Mouse (Mus musculus) adrenal gland, adult (tissue): ENCODE data around the gene Wasf2.

Experiments
- DNase-seq, 2 experiments: peaks; one replicate each; pipeline ENCODE4 v3.0.0; 2022 to 2023; ENCODE audit warnings: low spot score in 1 of 2; ENCODE audit not compliant: inconsistent age in 2 of 2

Wasf2 gene

GRCm38 (mm10) chr4:133129931-133130889 is at the start of gene Wasf2:
Wasf2 (plus strand) TSS chr4:133130505.
- DNase-seq, result peak; percentile 89 to 97

DNA sequence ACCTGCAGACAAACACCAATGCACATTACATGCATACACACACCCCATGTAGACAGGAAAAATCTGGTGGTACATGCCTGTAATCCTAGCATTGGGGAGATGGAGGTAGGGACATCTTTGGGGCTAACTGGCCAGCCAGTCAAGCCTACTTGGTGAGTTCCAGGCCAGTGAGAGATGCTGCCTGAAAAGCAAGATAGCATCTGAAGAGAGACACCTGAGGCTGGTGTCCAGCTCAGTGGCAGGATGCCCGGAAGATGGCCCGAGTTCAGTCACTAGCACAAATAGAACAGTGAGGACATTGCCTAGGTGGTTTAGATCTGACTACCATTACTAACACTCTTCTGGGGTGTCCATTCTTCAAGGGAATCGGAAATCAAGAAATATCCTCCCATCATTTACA is 49.4 kb upstream of the Wasf2 start:
- no peak for DNase-seq

DNA sequence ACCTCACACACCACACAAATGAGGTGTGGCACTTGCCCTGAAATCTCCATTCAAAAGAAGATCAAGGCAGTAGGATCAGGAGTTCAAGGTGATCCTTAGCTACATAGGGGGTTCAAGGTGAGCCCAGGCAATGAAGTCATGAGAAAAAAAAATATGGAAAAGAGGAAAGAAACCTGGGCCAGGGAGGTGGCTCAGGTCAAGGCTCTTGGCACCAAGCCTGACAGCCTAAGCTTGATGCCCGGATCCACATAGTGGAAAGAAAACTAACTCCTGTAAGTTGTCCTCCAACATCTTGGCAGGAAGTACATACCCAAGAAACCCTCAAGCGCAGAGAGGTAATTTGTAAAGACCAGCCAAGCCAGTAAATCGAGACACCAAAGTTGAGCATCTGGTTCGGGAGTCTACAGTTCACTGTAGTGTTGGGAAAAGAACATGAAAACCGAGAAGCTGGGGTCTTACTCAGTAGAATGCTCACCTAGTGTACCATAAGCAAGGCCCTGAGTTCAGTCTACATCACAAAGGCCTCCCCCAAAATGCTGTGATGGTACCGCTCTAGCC is 48.0 kb upstream of the Wasf2 start:
- peak; percentile 69 to 91 for DNase-seq

DNA sequence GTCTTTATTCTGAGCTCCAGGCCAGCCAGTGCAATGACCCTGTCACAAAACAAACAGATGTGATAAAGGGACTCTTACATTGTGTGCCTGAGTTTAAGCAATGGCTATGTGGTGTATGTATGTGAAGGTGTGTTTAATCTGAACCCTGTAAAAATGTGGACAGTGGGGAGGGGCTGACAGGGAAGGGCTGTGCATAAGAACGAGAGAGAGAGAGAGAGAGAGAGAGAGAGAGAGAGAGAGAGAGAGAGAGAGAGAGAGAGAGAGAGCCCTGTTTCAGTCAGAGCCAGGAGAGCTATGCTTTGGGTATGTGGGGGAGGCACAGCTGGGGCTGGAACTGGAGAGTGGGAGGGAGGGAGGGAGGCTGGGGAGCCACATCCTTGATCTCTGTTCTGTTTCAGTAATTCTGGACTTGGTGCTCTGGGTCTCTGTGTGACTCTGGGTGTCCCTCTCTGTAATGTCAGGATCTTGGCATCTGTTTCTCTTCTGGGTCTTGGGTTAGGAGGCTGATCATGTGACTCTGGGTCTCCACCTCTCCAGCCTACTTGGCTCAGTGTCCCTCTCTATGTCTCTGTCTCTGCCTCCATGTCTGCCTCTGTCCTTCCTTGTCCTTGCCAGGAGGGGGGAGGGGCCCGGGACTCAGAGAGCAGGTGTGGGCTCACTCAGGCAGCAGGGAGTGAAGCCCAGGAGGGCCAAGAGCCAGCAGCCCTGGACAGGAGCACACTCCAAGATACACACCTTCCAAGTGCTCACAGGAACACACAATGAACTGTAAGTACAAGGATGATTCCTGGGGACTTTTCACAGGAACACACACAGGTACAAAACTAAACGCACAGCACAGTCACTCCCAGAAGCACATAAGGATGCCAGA is 46.1 kb upstream of the Wasf2 start:
- peak; percentile 70 to 82 for DNase-seq

- DNase-seq, result peak; percentile 74 to 83
These were observed 45.1 kb upstream of the Wasf2 start for GRCm38 (mm10) chr4:133085011-133085782.

DNA sequence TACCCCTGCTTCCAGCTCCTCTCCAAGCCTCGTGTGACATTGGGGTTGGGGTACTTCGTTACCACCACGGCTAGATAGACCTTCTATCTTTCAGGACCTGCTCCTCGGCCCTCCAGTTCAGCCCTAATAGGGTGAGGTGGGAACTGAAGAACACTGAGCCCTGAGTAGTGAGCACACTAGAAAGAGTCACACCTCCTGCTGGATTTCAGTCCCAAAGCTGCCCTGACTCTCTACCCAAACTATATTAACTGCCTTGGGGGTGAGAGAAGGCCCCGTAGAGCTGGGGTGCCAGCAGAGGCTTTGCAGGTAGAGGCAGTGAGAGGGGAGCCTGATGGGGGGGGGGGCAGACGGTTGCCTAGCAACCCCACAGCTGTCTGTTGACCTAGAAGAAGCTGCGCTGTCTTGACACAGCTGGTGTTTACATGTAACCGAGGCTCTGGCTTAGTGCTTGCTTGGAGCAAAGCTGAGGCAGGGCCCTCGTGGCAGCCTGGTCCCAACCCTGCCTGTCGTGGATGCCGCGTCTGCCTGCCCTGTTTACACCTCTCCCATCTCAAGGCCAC is 44.4 kb upstream of the Wasf2 start:
- no peak for DNase-seq

DNA sequence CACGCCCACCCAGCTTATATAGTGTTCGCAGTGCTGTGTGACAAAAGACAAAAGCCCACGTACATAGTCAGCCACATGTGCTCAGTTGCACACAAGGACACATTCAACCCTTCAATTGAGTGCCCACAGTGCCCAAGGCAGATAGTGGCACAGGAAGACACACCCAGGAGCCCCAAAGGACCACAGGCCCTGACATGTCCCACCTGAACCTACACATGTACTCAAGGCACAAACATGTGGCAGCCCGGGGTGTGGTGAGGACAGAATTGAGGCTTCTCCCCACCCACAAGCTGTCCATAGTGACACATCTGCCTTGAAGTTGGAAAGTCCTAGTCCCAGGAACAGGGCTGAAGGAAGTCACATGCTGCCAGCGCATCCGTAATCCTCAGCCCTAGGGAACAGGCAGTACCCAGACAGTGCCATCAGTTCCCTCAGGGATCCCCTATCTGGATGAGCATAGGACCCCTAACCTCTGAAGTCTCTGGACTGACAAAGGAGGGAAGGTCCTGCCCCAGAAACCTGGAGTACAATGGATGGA is 43.1 kb upstream of the Wasf2 start:
- peak in 1 of 2 experiments; percentile 34 for DNase-seq

DNA sequence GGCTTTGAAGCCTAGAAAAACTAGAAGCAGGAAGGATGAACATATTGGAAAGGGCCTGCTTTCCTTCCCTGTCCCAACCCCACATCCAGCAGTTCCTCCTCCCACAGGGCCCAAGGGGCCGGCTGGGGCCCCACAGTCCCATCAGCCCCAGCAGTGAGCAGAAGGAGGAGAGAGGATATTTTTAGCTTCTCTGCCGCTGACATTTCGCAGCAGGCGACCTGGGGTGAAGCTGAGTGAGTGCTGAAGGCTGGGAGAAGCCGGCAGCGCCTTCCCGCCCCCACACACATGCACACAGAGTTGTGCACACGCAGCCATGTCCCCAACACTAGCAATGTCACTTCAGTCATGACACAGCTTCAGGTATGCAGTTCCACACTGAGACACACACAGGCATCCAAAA is 42.5 kb upstream of the Wasf2 start:
- peak; percentile 64 to 78 for DNase-seq

DNA sequence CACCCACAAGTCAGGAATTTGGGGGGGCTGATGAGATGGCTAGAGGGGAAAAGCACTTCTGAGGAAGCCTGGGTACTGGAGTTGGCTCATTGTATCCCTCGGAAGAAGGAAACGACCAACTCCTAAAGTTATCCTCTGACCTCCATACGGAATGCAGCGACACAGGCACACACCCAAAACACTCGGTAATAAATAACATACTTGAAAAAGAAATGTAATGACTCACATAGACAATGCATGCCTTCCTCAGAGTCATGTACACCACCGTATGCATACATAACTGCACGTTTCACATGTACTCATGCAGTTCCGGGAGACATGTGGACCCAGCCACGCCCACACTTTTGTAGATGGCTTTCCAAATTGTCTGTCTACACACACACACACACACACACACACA is 41.0 kb upstream of the Wasf2 start:
- peak in 1 of 2 experiments; percentile 30 for DNase-seq

DNA sequence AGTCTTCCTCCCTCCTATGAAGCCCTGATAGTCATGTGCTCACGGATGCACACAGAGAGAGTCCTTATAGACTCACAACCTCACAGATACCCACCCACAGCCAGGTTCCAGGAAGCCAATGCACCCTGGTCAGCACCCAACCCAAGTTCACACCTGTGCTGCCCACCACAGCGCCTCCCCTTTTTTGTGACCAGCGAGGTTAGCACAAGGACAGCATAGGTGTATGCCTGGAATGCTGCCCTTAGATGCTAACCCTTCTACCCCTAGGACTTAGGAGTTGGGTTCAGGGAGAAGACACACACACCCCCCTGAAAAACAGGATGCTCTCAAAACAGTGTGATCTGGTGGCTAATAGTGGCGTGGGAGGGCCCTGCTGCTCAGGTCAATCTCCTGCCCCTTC is 40.5 kb upstream of the Wasf2 start:
- no peak for DNase-seq

GRCm38 (mm10) chr4:133090276-133090719 is 40.0 kb upstream of the Wasf2 start:
- peak in 1 of 2 experiments; percentile 52 for DNase-seq

GRCm38 (mm10) chr4:133090720-133091458 is 39.4 kb upstream of the Wasf2 start:
- peak in 1 of 2 experiments; percentile 67 for DNase-seq

DNA sequence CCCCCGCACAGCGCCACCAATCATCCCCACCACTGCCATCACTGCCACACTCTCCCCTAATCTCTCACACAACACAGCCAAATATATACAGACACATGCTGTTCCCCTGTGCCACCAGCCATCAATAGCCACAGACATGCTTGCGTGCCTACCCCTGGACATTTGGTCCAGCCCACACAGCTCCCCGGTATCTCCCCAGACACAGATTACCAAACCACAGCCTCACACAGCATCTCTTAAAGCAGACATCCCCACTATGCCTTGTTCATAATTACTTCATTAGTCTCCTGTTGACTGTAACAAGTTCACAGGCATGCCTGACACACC is 38.9 kb upstream of the Wasf2 start:
- peak in 1 of 2 experiments; percentile 37 for DNase-seq

- DNase-seq, result peak; percentile 69 to 76
These were observed 37.8 kb upstream of the Wasf2 start for GRCm38 (mm10) chr4:133092453-133092901.

GRCm38 (mm10) chr4:133093056-133093455 is 37.2 kb upstream of the Wasf2 start:
- DNase-seq, result peak in 1 of 2 experiments; percentile 67

DNA sequence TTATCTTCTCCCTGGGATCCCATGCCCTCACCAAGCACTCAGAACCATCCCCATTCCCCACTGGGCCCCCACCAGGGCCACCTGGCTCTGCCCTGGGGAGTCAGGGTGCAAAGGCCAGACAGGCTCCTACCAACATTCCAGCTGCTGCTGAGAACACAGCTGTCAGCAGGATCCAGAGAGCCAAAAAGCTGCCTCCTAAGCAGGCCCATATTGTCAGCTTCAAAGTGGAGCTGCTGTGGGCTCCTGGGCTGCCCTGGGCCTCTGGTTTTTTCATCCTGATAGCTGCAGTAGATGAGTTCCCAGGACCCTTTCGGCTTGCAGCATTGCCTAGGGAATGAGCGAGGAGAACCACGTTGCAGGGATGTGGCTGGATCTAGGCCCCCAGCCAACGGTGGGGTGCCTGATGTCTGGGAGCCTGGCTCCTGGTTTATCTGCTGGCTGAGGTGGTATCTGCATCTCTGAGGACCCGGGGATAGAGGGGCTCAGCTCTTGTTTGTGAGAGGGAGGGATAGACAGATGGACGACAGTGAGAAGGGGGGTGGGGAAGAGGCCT is 36.7 kb upstream of the Wasf2 start:
- DNase-seq, result peak; percentile 56 to 76

- DNase-seq, result peak in 1 of 2 experiments; percentile 47
These were observed 36.0 kb upstream of the Wasf2 start for GRCm38 (mm10) chr4:133094255-133094654.

DNA sequence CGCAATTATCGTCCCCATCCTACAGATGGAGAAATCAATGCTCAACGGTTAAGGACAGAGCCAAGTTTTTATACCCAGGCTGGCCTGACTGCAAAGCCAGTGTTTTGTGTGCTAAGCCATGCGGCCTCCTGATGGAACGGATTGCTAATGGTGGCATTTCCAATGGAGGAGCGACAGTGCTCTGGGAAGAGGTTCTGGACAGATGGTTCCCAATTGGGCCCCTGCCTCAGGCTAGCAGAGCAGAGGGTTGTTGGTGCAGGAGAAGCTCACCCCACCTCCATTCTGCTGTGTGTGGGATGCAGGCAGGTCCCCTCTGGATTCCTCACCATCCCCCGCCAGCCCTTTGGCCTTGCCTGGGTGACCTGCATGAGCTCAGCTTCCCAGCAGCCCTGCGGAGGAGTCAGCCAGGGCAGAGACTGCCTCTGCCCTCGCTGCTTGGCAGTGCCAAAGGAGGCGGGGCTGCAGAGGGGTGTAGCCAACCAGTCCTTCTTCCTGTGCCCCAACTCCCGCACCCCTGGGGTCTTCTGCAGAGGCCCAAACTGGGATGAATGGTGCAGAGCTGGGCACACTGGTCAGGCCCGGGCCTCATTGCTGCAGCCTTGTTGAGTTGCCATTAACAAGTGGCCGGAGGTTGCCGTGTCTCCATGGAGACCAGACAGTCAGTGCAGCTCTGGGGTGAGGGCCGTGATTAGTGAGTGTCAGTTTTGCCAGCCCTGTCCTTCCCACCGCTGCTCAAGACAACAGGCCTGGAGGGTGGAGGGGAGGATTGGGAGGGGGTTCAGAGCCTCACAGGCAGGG is 35.2 kb upstream of the Wasf2 start:
- peak; percentile 93 to 96 for DNase-seq
